Mouse (Mus musculus): Measurements from ENCODE around the gene Zfp1.
"Not testable (repeated sequence)": the region's sequence is repeated elsewhere in the genome, so short reads cannot be mapped to it uniquely, and the experiment has no call there.

The Zfp1 gene

DNA sequence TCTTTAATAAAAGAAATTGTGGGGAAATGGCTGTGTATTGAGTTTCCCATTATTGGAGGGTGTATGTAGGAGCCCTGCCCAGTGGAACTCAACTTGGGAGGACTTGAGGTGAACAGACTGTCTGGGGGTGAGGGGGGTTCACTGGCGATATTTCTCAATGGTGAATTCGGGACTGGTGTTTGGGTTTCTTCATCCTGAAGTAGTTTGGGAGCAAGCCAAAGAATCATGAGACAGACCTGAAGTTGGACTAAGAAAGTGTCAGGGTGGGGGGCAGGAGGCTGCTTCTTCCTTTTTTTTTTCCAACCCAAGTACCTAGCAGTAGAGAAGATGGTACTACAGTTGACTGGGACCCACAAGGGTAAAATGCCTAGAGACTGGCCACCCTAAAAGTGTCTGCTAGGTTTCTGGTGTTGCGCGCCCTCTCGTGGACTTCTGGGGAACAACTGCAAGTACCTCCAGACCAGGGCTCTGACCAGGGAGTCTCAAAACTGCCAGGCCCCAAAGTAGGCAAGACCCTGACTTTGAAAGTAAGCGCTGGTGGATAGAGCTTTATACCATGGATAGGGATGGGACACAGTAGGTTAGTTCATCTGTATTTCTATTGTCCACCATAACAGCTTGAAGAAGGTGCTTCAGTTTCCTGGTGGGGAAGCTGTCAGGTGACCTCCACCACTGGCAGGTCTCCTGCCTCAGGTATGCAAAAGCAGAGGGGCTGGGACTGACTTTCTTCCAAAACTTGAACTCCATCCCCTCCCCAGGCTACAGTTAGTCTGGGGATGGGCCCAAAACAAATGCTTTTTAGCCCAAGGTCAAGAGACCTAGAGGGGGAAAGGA is 17.3 kb upstream of the Zfp1 start:
- peak; percentile 58 to 64 for DNase-seq (ENCODE audit: low spot score in 2 of 2)

DNA sequence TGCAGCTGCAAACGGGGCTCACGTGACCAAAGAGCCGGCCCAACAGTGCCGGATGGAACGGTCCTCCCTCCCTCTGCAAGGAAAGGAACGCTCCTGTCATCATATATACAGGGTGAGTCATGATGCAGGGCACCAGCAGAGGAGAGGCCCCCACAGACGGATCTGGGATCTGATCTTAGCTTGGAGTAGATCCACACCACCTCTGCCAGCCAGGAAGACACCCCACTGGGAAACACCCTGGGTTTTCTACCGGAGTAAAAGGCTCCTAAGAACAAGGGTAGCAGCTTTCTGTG is 16.7 kb upstream of the Zfp1 start:
- no peak for DNase-seq (ENCODE audit: low spot score in 2 of 2)

- no peak for DNase-seq (ENCODE audit: low spot score in 2 of 2)
These were observed 16.3 kb upstream of the Zfp1 start for GRCm38 (mm10) chr8:111626933-111627332.

- DNase-seq (ENCODE audit: low spot score in 2 of 2) = no peak
These were observed 15.3 kb upstream of the Zfp1 start for GRCm38 (mm10) chr8:111627923-111628322.

DNA sequence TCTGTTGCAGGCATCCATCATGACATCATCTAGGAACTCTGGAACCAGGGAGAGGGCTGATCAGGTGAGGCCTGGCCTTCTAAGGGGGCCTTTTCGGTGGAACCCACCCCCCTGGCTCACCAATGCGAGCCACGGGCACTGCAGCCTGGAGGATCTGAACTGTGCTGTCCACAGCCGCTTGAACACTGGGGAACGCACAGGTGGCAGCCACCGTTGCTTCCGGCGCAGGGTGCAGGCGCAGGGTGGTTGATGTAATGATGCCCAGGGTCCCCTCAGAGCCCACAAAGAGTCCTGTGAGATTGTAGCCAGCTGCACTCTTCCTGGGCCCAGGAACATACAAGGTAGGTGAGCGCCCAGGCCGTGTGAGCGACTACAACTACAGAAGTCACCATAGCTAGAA is 14.8 kb upstream of the Zfp1 start:
- no peak for DNase-seq (ENCODE audit: low spot score in 2 of 2)

- DNase-seq (ENCODE audit: low spot score in 2 of 2) = no peak
These were observed 14.2 kb upstream of the Zfp1 start for GRCm38 (mm10) chr8:111628894-111629501.

GRCm38 (mm10) chr8:111630105-111630521 is 13.1 kb upstream of the Zfp1 start, which contains the start of gene Ldhd:
Gene Ldhd, minus strand, starts transcription at chr8:111630374.
- no peak for DNase-seq (ENCODE audit: low spot score in 2 of 2)

GRCm38 (mm10) chr8:111631589-111631988 is 11.6 kb upstream of the Zfp1 start:
- DNase-seq (ENCODE audit: low spot score in 2 of 2) = no peak

DNA sequence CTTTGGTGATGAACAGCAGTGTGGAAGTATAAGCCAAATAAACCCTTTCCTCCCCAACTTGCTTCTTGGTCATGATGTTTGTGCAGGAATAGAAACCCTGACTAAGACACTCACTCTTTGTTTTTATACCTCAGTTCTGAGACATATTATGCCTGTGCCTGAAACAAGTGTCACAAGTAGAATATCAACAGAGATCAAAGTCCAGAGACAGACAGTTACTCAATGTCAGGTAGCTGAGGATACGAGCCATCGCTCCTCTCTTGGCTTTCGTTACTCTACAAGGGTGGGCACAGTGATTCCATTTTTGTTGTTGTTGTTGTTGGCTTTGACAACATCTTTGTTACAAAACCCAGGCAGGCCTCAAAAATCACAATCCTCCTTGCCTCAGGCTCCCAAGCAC is 10.2 kb upstream of the Zfp1 start:
- no peak for DNase-seq (ENCODE audit: low spot score in 2 of 2)

DNA sequence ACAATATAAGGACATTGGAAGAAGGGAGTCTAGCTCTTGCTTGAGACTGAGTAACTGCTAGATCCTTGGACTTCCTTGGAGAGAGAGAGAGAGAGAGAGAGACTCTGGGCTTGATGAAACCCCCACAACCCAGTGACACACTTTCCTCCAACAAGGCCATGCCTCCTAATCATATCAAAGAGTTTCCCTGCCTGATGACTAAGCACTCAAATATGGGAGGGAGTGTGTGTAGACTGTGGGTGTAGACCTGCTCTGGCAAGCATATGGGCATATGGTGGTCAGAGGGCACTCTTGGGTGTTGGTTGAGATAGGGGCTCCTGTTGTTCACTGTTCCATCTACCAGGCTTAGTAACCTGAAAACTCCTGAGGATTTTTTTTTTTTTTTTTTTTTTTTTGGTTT is 5.1 kb upstream of the Zfp1 start:
- DNase-seq (ENCODE audit: low spot score in 2 of 2) = no peak

- no peak for DNase-seq (ENCODE audit: low spot score in 2 of 2)
These were observed 2.1 kb upstream of the Zfp1 start for GRCm38 (mm10) chr8:111641064-111641463.

DNA sequence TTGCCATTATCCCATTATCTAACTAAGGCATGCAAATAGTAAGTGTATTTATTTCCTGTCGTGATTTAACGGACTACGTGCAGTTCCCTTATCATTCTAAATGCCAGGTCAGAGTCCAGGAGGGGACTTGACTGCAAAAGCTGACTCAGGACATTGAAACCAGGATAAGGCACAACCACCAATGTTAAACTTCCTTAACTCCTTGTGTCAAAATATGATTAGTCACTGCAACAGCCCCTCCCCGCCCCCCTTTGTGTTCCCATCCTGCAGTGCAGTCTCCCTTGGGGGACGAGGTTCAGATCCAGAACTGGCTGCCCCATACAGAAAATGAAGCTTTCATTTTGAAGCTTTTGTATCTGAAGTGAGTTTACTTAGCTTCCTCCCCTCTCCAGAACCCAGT is 705 bp upstream of the Zfp1 start:
- DNase-seq (ENCODE audit: low spot score in 2 of 2) = no peak

GRCm38 (mm10) chr8:111642939-111643263 is 300 bp upstream of the Zfp1 start:
- DNase-seq (ENCODE audit: low spot score in 2 of 2) = no peak

DNA sequence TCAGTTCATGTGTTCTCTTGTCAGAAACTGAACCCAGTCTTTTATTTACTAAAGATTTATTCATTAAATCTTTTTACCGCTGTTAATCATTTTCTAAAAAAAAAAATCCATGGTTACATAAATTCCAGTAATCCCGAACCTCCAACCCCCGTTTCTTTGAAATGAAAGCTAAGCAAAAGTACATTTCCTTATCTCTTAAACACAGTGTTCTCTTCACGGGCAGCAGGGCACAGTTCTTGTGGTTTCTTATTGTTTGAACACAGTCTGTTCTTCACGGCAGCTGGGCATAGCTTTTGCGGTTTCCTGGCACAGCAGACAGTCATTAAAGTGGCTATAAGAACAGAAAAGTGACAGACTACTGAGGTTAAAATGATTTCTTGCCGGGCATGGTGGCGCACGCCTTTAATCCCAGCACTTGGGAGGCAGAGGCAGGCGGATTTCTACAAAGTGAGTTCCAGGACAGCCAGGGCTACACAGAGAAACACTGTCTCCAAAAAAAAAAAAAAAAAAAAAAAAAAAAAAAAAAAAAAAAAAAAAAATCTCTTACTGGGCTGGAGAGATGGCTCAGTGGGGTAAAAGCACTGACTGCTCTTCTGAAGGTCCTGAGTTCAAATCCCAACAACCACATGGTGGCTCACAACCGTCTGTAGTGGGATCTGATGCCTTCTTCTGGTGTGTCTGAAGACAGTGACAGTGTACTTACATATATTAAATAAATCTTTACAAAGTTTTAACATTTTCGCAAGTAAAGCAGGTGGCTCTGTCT is 1.3 kb downstream of the Zfp1 start:
- DNase-seq (ENCODE audit: low spot score in 2 of 2) = not testable (repeated sequence)

GRCm38 (mm10) chr8:111645715-111646114 is 2.5 kb downstream of the Zfp1 start:
- DNase-seq (ENCODE audit: low spot score in 2 of 2) = no peak

- no peak for DNase-seq (ENCODE audit: low spot score in 2 of 2)
These were observed 5.6 kb downstream of the Zfp1 start for GRCm38 (mm10) chr8:111648834-111649233.

DNA sequence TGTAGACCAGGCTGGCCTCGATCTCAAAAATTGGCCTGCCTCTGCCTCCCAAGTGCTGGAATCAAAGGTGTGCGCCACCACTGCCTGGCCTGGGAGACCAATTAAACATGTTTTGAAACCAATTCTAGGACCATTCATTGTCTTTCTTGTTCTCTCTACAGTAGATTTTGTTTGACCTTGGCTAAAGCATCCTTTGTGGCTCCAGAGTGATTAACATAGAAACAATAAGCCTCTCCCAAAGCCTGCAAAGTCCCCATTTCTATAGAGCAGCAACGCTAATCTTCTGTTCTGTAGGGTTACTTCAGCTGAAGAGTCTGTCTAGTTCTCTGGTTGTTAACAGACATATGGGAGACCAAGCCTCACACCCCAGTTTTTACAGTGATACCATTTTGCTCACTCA is 7.5 kb downstream of the Zfp1 start:
- DNase-seq (ENCODE audit: low spot score in 2 of 2) = no peak

DNA sequence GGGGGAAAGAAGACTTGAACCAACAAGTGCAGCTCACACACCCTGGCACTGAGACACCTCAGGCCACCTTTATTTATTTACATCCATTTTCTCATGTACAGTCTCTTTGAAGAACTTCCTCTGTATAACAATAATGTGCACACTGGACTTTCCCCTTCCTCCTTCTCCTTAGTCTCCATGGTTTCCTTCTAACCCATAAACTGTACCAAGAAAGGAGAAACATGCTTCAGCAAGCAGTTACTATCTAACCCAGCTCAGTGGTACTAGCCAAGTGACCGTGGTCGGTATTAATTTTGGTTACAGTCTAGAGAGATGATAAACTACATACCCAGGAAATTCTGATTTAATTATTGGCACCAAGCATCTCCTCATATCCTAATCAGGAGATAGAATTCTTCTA is 10.3 kb downstream of the Zfp1 start:
- no peak for DNase-seq (ENCODE audit: low spot score in 2 of 2)

DNA sequence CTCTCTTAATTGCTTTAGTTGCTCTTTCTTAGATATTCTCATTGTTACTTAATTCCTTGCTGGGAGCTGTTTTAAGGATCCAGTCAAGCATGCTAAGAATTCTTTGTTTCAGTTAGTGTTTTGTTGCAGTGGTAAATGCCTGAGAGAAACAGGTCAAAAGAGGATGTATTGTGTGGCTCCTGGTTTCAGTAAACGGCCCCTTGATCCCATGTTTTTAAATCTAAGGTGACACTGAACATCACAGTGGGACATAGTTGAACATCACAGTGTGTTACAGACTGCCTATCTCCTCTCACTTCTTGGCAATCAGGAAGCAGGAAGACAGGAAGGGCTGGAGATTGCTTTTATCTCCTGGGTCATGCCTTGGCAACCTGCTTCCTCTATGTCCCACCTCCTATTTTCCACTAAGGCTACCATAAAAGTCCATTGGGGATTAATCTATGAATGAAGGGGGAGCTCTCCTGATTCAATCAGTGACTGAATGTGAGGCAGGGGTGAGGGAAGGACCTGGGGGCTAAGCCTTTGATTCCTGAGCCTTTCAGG is 14.2 kb downstream of the Zfp1 start:
- no peak for DNase-seq (ENCODE audit: low spot score in 2 of 2)

DNA sequence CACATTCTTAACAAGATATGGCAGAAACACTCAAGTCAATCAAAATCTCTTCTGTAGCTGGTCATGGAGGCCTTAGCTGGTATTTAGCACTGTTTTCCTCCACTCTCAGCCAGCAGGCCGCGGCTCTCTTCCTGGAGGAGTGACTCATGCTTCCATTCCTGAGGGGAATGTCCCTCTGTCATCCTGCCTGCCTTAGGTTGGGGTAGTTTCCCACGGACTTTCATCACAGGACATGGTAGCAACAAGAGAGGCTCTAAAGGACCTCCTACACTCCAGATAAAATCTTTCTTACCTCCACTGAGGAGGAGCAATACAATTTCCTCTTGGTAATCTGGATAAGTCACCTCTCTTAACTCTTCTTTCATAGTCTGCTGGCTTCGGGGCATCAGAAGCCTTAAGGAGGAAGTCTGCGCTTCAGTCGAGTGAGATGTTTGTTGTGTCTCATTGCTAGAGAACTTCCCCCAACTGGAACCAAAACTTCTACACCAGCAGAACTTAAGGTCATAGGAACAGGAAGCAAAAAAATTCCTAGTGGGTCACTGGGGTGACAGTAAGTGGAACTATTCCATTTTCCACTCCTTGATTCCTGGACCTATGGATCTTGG is 15.7 kb downstream of the Zfp1 start:
- DNase-seq (ENCODE audit: low spot score in 2 of 2) = no peak

- DNase-seq (ENCODE audit: low spot score in 2 of 2) = peak; percentile 74 to 79
These were observed 19.3 kb downstream of the Zfp1 start for GRCm38 (mm10) chr8:111662473-111662872.

- DNase-seq (ENCODE audit: low spot score in 2 of 2) = no peak
These were observed 23.6 kb downstream of the Zfp1 start for GRCm38 (mm10) chr8:111666751-111667150.

All from frontal cortex, postnatal 25 days (tissue).